Mouse (Mus musculus) liver, embryonic 12.5 days (tissue): ENCODE data around the gene Selenow. TPM values are rescaled to one million over a fixed set of nuclear protein-coding genes. Genes with fewer than 3 reads are reported as not detected.
"Not testable (repeated sequence)": the region's sequence is repeated elsewhere in the genome, so short reads cannot be mapped to it uniquely, and the experiment has no call there.

Experiments used
- ATAC-seq: fragments of 200-750 bp; cut with Nextera tagmentation; 2 replicates; pipeline ENCODE4 v1.8.0; 2017; ENCODE audit warnings: moderate number of reproducible peaks, mild to moderate bottlenecking, moderate library complexity
- H3K27ac ChIP-seq: fragments of 300-500 bp; sonication (generic); 2 replicates; pipeline ENCODE4 v1.5.1; 2016; ENCODE audit warnings: mild to moderate bottlenecking
- H3K27me3 ChIP-seq: fragments of 300-500 bp; sonication (generic); replicated peaks from 2 replicates; pipeline ENCODE4 v1.6.1; 2016; ENCODE audit warnings: mild to moderate bottlenecking, moderate library complexity
- H3K36me3 ChIP-seq: fragments of 300-500 bp; sonication (generic); 2 replicates; pipeline ENCODE4 v1.6.1; 2016; ENCODE audit warnings: mild to moderate bottlenecking, moderate library complexity
- H3K4me1 ChIP-seq: fragments of 300-500 bp; sonication (generic); 2 replicates; pipeline ENCODE4 v1.6.1; 2016
- H3K4me2 ChIP-seq: fragments of 300-500 bp; sonication (generic); 2 replicates; pipeline ENCODE4 v1.6.1; 2016; ENCODE audit warnings: mild to moderate bottlenecking, moderate library complexity
- H3K4me3 ChIP-seq: fragments of 300-500 bp; sonication (generic); 2 replicates; pipeline ENCODE4 v1.5.1; 2016; ENCODE audit warnings: mild to moderate bottlenecking, moderate library complexity
- H3K9ac ChIP-seq: fragments of 300-500 bp; sonication (generic); 2 replicates; pipeline ENCODE4 v1.6.1; 2016; ENCODE audit warnings: mild to moderate bottlenecking, moderate library complexity
- H3K9me3 ChIP-seq: fragments of 300-500 bp; sonication (generic); replicated peaks from 2 replicates; pipeline ENCODE4 v1.6.1; 2016; ENCODE audit warnings: mild to moderate bottlenecking, moderate library complexity
- WGBS: fragments of 180-500 bp; shearing (Covaris S2); methylation state at CpG from one replicate; pipeline ENCODE4 v1.1.7; 2016; ENCODE audit not compliant: insufficient replicate concordance; 5-methylcytosine and 5-hydroxymethylcytosine counted together
- polyA plus RNA-seq: library from polyadenylated mRNA; unstranded; fragments of >200 nt; fragmentation: Nextera tagmentation; extraction: Ambion mirVana; gene quantifications from 2 replicates; pipeline ENCODE4 v1.2.1, GENCODE M21; 2016

Selenow gene
- polyA plus RNA-seq, 1 experiment from 2014 or later: 445 TPM

DNA sequence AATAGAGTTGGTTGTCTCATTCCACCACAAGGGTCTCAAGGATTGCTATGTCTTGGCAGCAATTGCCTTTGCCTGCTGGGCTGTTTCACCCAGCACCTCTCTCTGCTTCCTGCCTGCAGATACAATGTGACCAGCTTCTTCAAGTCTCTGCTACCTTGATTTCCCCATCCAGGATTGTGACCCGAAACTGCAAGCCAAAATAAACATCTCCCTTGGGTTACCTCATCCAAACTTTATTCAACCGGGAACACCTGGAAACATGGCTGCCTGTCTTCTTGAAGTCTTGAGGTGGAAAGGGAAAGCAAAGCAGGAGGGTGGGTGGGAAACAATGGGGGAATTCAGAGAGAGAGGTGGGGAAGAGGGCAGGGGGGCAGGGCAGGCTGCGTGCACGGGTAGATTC is 5.2 kb downstream of the Selenow start:
- ATAC-seq: no peak
- 75% methylated on average over 4 of the region's 4 CpGs for WGBS
- H3K4me1 ChIP-seq: peaks cover 35% of the 10 kb centered on the region

DNA sequence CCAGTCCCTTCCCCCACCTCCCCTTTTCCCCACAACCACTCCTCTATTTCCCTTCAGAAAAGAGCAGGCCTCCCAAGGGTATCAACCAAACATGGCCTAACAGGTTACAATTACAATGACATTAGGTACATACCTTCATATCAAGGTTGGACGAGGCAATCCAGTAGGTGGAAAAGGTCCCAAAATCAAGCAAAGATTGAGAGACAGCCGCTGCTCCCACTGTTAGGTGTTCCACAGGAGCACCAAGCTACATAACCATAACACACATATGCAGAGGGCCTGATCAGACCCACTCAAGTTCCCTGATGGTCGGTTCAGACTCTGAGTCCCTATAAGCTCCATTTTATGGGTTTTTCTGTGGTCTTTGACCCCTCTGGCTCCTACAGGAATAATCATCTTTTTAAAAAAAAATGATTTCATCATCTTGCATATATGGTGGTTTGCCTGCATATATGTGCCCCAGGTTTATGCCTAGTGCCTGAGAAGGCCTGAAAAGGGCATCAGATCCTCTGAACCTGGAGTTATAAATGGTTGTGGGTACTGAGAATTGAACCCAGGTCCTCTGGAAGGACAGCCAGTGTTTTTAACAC is 6.0 kb downstream of the Selenow start:
- Histone ChIP-seq H3K4me1 (peaks cover 30% of the 10 kb centered on the region), H3K4me3 (no peak overlapping the region), H3K9me3 (no peaks in the 10 kb centered on the region), H3K4me2 (no peak overlapping the region), H3K9ac (no peak overlapping the region), H3K27me3 (no peaks in the 10 kb centered on the region), H3K36me3 (peaks cover 44% of the 10 kb centered on the region), H3K27ac (no peak overlapping the region)
- WGBS: 71% methylated on average over 3 of the region's 3 CpGs
- ATAC-seq: no peak

More for the DNA sequence above, 5.2 kb downstream of the Selenow start:
- Histone ChIP-seq H3K9ac (no peak overlapping the region), H3K27ac (no peak overlapping the region), H3K4me3 (no peak overlapping the region), H3K27me3 (no peaks in the 10 kb centered on the region), H3K9me3 (no peaks in the 10 kb centered on the region), H3K4me2 (no peak overlapping the region), H3K36me3 (peaks cover 44% of the 10 kb centered on the region)

DNA sequence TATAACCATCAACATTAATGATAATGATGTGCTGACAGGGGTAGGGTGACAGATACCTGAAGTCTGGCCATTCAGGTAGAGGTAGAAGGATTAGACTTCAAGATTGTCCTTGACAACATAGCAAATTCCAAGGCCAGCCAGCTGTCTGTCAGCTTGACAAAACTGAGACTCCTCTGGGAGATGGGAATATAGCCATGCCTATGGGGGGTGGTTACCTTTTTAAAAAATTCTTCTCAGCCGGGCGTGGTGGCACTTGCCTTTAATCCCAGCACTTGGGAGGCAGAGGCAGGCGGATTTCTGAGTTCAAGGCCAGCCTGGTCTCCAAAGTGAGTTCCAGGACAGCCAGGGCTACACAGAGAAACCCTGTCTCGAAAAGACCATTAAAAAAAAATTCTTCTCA is 6.5 kb downstream of the Selenow start:
- Histone ChIP-seq H3K36me3 (peaks cover 44% of the 10 kb centered on the region), H3K4me1 (peaks cover 25% of the 10 kb centered on the region)
- not testable (repeated sequence) for H3K9me3 ChIP-seq, H3K4me2 ChIP-seq, H3K27ac ChIP-seq, ATAC-seq, H3K4me3 ChIP-seq, H3K27me3 ChIP-seq, H3K9ac ChIP-seq
- 81% methylated on average over 4 of the region's 4 CpGs for WGBS

DNA sequence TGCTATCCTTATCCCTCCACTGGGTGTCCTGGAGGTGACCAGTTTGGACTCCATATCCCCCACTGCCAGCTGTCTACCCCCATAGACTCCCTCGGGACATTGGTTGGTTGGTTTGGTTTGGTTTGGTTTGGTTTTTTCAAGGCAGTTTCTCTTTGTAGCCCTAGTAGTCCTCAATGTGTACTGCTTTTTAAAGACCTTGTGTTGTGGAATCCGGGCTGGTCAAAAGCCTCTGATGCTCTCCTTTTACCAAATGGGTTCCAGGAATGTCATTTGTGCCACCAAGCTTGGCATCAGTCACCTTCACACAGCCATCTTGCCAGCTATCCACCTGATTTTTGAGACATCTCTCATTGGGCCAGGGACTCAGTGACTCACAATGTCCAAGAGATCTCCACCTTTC is 7.5 kb downstream of the Selenow start:
- no peak overlapping the region for H3K9ac ChIP-seq
- H3K9me3 ChIP-seq: no peaks in the 10 kb centered on the region
- ATAC-seq: no peak
- no peak overlapping the region for H3K4me2 ChIP-seq
- H3K4me1 ChIP-seq: peaks cover 15% of the 10 kb centered on the region
- H3K36me3 ChIP-seq: peaks cover 34% of the 10 kb centered on the region
- H3K4me3 ChIP-seq: no peak overlapping the region
- no peak overlapping the region for H3K27ac ChIP-seq
- H3K27me3 ChIP-seq: no peaks in the 10 kb centered on the region
- 65% methylated on average over 2 of the region's 2 CpGs for WGBS

DNA sequence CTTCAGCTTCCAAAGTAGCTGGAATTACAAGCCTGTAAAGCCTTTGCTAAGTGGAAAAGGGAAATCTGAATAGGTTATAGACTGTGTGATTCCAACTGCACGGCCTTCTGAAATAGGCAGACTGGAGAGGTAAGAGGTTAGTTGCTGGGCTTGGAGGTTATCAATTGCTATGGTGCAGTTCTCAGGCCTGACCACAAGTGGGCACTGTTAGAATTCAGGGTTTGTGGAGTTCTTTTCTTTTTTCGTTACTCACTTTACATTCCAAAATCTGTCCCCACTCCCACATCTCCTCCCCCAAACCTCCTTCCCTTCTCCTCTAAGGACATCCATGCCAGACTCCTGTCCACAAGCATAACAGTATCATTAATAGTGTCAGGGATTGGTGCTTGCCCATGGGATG is 8.0 kb downstream of the Selenow start:
- ATAC-seq: no peak
- Histone ChIP-seq H3K4me3 (no peak overlapping the region), H3K4me2 (no peak overlapping the region), H3K27me3 (no peaks in the 10 kb centered on the region), H3K27ac (no peak overlapping the region), H3K9me3 (no peaks in the 10 kb centered on the region), H3K4me1 (peaks cover 10% of the 10 kb centered on the region), H3K9ac (no peak overlapping the region), H3K36me3 (peaks cover 29% of the 10 kb centered on the region)
- 39% methylated on average over 2 of the region's 2 CpGs for WGBS

DNA sequence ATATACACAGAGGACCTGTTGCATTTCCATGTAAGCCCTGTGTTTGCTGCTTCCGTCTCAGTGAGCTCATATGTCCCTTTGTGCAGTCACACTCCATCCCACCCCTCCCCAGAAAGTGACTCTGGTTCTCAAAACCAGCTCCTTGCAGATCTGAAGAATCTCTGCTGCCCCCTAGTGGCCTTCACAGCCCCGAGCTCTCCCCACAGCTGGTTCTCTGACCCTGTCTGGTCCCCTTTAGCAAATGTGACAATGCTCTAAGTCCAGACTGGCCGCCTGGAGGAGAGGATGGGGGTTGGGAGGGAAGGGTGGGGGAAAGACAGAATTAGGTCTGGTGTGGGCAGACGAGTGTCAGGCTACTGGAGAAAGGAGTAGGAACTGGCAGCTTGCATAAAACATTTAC is 10.0 kb downstream of the Selenow start:
- Histone ChIP-seq H3K4me3 (no peak overlapping the region), H3K27ac (no peak overlapping the region), H3K4me2 (no peak overlapping the region), H3K9ac (no peak overlapping the region), H3K27me3 (peaks cover 6% of the 10 kb centered on the region), H3K4me1 (no peaks in the 10 kb centered on the region; the same call in 1 of the 2 replicates), H3K9me3 (no peaks in the 10 kb centered on the region), H3K36me3 (peaks cover 11% of the 10 kb centered on the region)
- WGBS: 4% methylated on average over 4 of the region's 4 CpGs
- ATAC-seq: 0 out of 2 replicates have a peak, but pooled peaks have one; percentile 44

DNA sequence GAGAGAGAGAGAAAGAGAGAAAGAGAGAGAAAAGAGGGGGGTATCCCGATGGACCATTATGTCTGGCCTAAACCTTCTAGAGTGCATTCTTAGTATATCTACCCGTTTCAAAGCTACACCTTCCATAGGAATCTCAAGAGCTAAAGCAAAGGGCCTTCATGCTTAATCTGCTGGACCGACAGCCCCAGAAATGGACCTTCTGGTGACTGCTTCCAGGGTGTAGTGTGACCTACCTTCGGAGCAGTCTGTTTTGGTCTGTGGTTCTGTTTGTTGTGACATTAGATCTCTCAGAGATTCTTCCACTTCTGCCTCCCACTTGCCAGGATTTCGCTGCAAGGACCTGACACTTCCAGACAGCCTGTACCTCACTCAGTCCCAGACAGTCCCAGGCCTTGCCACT is 11.7 kb downstream of the Selenow start:
- ATAC-seq: no peak
- 60% methylated on average over 5 of the region's 5 CpGs for WGBS
- Histone ChIP-seq H3K4me2 (no peak overlapping the region), H3K27ac (no peak overlapping the region), H3K4me3 (no peak overlapping the region), H3K27me3 (peaks cover 6% of the 10 kb centered on the region), H3K36me3 (no peaks in the 10 kb centered on the region), H3K9me3 (no peaks in the 10 kb centered on the region), H3K9ac (no peak overlapping the region), H3K4me1 (no peaks in the 10 kb centered on the region; the same call in 1 of the 2 replicates)

DNA sequence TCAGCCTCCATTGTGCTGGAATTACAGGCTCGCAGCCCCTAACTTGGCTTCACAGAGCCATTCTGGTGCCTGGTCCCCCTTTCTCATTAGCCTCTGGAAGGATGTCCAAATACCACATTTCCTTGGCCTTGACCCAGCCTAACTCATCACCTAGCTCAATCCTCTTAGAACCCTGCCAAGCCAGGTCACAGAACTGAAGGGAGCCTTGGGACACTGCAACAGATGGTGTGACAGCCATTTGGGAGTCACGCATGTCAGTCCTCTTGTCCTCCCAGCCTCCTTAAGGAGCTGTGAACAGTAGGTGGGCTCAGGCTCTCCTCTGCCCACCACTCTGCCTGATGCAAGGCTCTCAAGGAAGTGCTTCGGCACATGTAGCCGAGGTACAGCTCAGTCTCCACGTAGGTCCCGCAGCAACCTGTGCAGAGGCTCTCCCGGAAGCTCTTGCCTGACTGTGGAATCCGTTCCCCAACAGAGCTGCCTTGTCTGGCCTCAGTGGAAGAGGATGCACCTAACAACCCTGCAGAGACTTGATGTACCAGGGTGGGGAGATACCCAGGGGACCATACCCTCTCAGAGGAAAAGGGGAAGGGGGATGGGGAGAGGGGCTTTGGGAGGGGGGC is 14.1 kb downstream of the Selenow start:
- Histone ChIP-seq H3K9me3 (no peaks in the 10 kb centered on the region), H3K27me3 (peaks cover 6% of the 10 kb centered on the region), H3K9ac (no peak overlapping the region), H3K4me3 (no peak overlapping the region), H3K4me2 (no peak overlapping the region), H3K4me1 (no peaks in the 10 kb centered on the region; the same call in 1 of the 2 replicates), H3K27ac (no peak overlapping the region), H3K36me3 (no peaks in the 10 kb centered on the region)
- 60% methylated on average over 8 of the region's 8 CpGs for WGBS
- no peak for ATAC-seq

DNA sequence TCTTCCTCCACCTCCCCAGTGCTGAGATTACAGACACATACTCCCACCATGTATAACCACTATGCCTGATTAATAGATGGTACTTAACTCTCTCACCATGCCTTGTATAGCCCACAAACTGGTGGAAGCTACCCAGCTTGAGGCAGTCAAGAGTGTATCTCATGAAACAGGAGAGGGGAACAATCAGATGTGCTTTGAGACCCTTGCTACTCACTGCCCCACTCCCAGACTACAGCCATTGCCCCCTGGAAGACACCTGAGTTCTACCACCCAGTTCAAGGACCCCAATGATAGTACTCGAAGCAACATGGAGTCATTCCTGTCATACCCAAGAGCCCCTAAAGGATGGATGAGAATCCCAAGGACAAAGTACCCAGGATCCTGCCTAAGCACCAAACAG is 15.6 kb downstream of the Selenow start:
- H3K4me3 ChIP-seq: no peak overlapping the region
- H3K27me3 ChIP-seq: peaks cover 6% of the 10 kb centered on the region
- no peak overlapping the region for H3K27ac ChIP-seq
- no peak for ATAC-seq
- no peaks in the 10 kb centered on the region for H3K9me3 ChIP-seq
- no peaks in the 10 kb centered on the region for H3K4me1 ChIP-seq
- no peak overlapping the region for H3K4me2 ChIP-seq
- H3K36me3 ChIP-seq: no peaks in the 10 kb centered on the region
- WGBS: 41% methylated on average over 1 of the region's 1 CpGs
- H3K9ac ChIP-seq: no peak overlapping the region

DNA sequence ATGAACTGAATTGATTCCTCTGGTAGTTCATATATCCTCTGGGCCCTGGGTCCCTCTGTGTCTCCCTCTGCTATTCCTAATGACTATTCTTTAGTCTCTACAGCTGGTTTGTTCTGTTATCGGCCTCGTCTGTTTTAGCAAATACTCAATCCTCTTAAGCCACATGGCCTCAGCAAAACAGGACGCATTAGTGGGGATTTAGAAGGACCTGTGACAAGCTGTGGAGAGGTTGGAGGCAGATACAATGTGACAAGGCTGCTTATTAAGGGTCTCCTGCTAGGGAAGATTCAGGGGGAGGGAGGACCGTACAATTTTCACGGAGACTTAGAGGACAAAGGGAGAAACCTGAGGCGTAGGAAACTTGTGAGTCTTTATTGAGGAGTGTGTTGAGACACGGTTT is 16.3 kb downstream of the Selenow start:
- H3K27ac ChIP-seq: no peak overlapping the region
- H3K36me3 ChIP-seq: no peaks in the 10 kb centered on the region
- H3K9ac ChIP-seq: no peak overlapping the region
- H3K27me3 ChIP-seq: peaks cover 6% of the 10 kb centered on the region
- no peaks in the 10 kb centered on the region for H3K4me1 ChIP-seq
- no peak overlapping the region for H3K4me3 ChIP-seq
- no peaks in the 10 kb centered on the region for H3K9me3 ChIP-seq
- WGBS: 62% methylated on average over 7 of the region's 7 CpGs
- ATAC-seq: no peak
- no peak overlapping the region for H3K4me2 ChIP-seq

DNA sequence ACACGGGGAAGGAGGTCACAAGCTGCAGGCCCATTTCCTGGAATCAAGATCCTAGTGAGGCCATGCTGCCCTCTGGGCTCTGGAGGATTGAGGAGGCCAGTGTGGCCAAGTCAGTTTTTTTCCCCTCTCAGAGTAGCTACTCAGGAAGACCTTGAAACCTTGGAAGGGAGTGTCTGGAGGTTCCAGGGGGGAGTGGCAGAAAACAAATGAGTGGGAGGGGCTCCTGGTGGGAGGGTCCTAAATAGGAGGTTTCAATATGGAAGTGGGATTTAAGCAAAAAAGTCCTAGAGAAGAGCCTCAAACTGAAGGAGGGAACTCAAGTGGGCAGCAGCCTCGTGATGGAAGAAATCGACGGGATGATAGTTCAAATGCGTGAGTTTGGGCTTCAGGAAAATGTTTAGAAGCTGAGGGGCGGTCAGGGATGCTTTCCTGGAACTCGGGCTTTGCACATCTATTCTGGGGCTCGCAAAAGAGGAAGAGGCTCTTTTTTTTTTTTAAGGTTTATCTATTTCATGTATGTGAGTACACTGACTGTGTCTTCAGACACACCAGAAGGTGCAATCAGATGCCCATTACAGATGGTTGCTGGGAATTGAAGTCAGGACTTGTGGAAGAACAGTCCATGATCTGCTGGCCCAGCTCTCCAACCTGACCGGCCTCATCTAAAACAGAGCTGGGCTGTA is 20.7 kb downstream of the Selenow start:
- Histone ChIP-seq H3K9me3 (no peaks in the 10 kb centered on the region), H3K4me2 (no peak overlapping the region), H3K4me3 (no peak overlapping the region), H3K27ac (no peak overlapping the region), H3K4me1 (no peaks in the 10 kb centered on the region), H3K27me3 (no peaks in the 10 kb centered on the region), H3K36me3 (no peaks in the 10 kb centered on the region), H3K9ac (no peak overlapping the region)
- 53% methylated on average over 9 of the region's 9 CpGs for WGBS
- ATAC-seq: no peak

DNA sequence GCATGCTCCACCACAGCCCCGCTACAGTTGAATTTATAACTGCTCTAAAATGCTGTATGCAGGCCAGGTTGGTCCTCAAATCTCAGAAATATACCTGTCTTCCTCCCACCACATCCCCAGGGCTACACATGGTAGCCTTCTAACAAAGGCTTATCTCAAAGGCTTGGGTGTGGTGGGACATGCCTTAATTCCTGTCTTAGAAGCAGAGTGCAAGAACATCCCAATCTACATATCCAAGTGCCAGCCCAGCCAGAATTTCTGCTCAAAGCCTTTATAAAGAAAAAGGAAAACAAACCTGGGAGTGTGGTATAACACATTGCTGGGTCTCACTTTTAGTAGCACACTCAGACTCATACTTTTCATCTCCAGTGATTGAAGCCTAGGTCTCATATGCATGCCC is 28.0 kb downstream of the Selenow start:
- WGBS: 37% methylated on average over 1 of the region's 1 CpGs
- no peak overlapping the region for H3K9ac ChIP-seq

More for the DNA sequence above, 28.0 kb downstream of the Selenow start:
- H3K4me2 ChIP-seq: no peak overlapping the region
- H3K4me1 ChIP-seq: no peaks in the 10 kb centered on the region
- no peaks in the 10 kb centered on the region for H3K36me3 ChIP-seq
- no peak overlapping the region for H3K4me3 ChIP-seq
- ATAC-seq: no peak
- no peaks in the 10 kb centered on the region for H3K27me3 ChIP-seq
- no peaks in the 10 kb centered on the region for H3K9me3 ChIP-seq
- H3K27ac ChIP-seq: no peak overlapping the region
